Mouse (Mus musculus) limb, embryonic 10.5 days (tissue): ENCODE measurements around the gene Eefsec. TPM values are rescaled to one million over a fixed set of nuclear protein-coding genes. Genes with fewer than 3 reads are reported as not detected.

Experiments used
- DNase-seq: peaks from one replicate; pipeline ENCODE4 v3.0.0-alpha.2; 2017; ENCODE audit warnings: low spot score
- H3K27ac ChIP-seq: fragments of 300-500 bp; sonication (generic); 2 replicates; pipeline ENCODE4 v1.5.1; 2016; ENCODE audit warnings: mild to moderate bottlenecking
- H3K27me3 ChIP-seq: fragments of 300-500 bp; sonication (generic); 2 replicates; pipeline ENCODE4 v1.6.1; 2016; ENCODE audit warnings: low read depth, mild to moderate bottlenecking; ENCODE audit not compliant: poor library complexity, severe bottlenecking
- H3K36me3 ChIP-seq: fragments of 300-500 bp; sonication (generic); 2 replicates; pipeline ENCODE4 v1.6.1; 2016; ENCODE audit warnings: mild to moderate bottlenecking, moderate library complexity
- H3K4me1 ChIP-seq: fragments of 300-500 bp; sonication (generic); 2 replicates; pipeline ENCODE4 v1.6.1; 2016
- H3K4me3 ChIP-seq: fragments of 300-500 bp; sonication (generic); 2 replicates; pipeline ENCODE4 v1.5.1; 2016; ENCODE audit warnings: mild to moderate bottlenecking, moderate library complexity
- H3K9me3 ChIP-seq: fragments of 300-500 bp; sonication (generic); replicated peaks from 2 replicates; pipeline ENCODE4 v1.6.1; 2016; ENCODE audit warnings: mild to moderate bottlenecking
- WGBS: fragments of 180-500 bp; shearing (Covaris S2); methylation state at CpG from one replicate; pipeline ENCODE4 v1.1.7; 2016; 5-methylcytosine and 5-hydroxymethylcytosine counted together
- polyA plus RNA-seq: library from polyadenylated mRNA; unstranded; fragments of >200 nt; fragmentation: Nextera tagmentation; extraction: Ambion mirVana; gene quantifications from 2 replicates; pipeline ENCODE4 v1.2.1, GENCODE M21; 2016

Gene Eefsec
- polyA plus RNA-seq, result 41.4 and 44.2 TPM in 2 replicates

DNA sequence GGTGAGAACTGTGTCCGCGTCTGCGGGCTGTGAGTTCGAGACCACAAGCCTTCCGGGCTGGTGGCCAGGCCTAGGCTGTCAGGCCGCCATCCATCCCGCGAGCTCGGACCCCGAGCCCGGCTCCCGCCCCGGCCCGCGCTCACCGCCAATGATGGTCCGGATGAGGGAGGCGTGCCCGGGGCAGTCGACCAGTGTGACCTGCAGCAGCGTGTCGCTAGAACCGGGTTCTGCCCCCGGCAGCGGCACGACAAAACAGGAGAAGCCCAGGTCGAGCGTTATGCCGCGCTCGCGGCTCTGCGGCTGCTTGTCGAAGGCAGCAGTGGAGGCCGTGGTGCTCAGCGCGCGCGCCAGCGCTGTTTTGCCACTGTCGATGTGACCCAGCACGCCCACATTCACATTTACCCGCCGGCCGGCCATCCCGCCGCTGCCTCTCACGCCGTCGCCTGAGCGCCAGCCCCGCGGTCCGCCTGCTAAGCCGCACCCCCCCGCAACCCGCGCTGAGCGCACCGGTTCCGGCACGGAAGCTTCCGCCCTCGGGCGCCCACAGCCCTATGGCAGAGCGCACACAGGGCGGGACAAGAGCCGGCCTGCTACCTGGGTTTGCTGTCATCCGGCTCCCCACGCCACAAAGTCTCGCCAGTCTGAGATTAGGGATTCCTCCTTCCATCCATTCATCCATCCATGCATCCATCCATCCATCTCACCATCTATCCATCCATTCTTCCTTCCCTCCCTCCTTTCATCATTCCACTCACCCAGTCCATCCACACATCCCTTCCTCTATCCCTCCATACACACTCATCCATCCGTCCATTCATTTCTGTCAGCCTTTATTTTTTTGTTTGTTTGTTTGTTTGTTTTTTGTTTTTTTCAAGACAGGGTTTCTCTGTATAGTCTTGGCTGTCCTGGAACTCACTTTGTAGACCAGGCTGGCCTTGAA is at the start of gene Eefsec:
Gene Eefsec (minus strand): TSS at position 477 of the 940 bp plus-strand sequence.
- H3K27me3 ChIP-seq, result peaks cover 2% of the 10 kb centered on the region; the same call in 1 of the 2 replicates
- no peaks in the 10 kb centered on the region for H3K36me3 ChIP-seq
- WGBS, result 1% methylated on average over 72 of the region's 72 CpGs
- H3K9me3 ChIP-seq, result no peaks in the 10 kb centered on the region
- peak within 1 kb of the TSS; percentile 88 for H3K4me3 ChIP-seq
- DNase-seq, result peak; percentile 88
- H3K27ac ChIP-seq, result peak within 1 kb of the TSS; percentile 91
- peaks cover 26% of the 10 kb centered on the region for H3K4me1 ChIP-seq

DNA sequence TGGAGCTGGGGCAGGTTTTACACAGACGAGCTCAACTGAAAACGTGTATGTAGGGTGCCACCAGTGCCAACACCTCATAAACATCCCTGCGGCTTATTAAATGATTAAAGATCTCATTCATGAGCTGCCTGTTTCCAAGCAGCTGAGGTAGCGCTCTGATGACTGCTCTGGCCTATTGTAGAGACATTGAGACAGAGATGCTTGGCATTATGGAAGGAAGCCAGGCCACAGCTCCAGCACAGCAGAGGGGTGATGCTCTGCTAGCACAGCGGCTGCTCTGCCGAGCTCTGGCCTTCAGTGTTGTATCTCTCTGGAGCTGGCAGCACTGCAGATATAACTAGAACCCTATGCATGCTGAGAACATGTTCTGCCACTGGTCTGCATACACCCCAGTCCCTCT is 47.4 kb upstream of the Eefsec start:
- H3K36me3 ChIP-seq, result peaks cover 84% of the 10 kb centered on the region
- 91% methylated on average over 6 of the region's 6 CpGs for WGBS

DNA sequence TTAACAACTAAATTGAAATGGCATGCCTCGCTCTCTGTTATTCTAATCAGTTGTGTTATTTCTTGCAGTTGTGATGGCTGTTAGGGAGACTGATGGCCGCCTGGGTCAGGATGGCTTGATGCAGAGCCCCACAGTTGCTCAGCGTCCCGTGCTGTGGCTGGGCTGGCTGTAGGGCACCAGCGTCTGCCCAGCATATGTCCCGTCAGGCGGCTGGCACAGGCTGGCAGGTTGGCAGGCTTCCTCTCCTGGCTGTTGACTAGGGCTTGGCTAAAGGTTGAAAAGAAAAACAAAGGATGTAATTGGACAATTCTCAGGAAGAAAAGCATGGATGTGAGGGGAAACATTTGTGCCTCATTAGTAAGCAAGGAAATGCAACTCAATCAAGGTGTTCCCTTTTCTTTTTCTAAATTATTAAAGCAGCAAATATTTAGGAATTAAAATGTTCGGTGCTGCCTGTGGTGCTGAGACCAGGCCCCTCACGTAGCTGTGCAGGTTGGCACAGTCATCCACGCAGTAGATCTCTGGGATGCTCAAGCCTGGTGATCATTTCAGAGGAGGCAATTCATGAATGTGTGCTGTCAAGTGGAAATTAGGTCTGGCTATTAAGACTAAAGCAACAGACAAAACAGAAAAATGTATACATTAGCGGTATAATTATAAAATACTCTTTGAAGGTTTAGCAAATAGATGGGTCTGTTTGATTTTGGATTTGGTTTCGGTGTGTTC is 44.5 kb upstream of the Eefsec start:
- no peaks in the 10 kb centered on the region for H3K4me1 ChIP-seq
- no peak overlapping the region for H3K4me3 ChIP-seq
- DNase-seq, result no peak
- 94% methylated on average over 12 of the region's 12 CpGs for WGBS
- peaks cover 85% of the 10 kb centered on the region for H3K36me3 ChIP-seq
- no peaks in the 10 kb centered on the region for H3K9me3 ChIP-seq
- H3K27ac ChIP-seq, result no peak overlapping the region
- no peaks in the 10 kb centered on the region for H3K27me3 ChIP-seq

More for the DNA sequence above, 47.4 kb upstream of the Eefsec start:
- Histone ChIP-seq H3K4me3 (no peak overlapping the region), H3K27me3 (no peaks in the 10 kb centered on the region), H3K4me1 (no peaks in the 10 kb centered on the region), H3K9me3 (no peaks in the 10 kb centered on the region), H3K27ac (no peak overlapping the region)
- no peak for DNase-seq

DNA sequence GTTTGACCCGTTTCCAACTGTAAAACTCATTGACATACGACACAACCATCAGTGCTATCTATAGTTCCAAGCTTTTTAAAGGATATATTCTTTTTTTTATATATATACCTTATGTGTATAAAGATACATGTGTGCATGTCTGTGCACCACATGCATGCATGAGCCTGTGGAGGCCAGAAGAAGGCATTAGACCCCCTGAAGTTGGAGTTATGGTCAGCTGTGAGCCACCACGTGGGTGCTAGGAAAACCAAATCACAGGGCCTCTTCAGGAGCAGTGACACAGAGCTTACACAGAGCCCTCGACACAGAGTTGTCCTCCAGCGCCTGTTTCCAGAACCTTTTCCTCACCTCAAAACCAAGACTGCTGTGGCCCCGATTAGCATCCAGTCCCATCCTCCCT is 43.5 kb upstream of the Eefsec start:
- H3K27ac ChIP-seq, result no peak overlapping the region
- no peak for DNase-seq
- WGBS, result 87% methylated on average over 6 of the region's 6 CpGs
- H3K4me3 ChIP-seq, result no peak overlapping the region
- H3K4me1 ChIP-seq, result no peaks in the 10 kb centered on the region
- H3K9me3 ChIP-seq, result no peaks in the 10 kb centered on the region
- peaks cover 89% of the 10 kb centered on the region for H3K36me3 ChIP-seq
- H3K27me3 ChIP-seq, result no peaks in the 10 kb centered on the region

DNA sequence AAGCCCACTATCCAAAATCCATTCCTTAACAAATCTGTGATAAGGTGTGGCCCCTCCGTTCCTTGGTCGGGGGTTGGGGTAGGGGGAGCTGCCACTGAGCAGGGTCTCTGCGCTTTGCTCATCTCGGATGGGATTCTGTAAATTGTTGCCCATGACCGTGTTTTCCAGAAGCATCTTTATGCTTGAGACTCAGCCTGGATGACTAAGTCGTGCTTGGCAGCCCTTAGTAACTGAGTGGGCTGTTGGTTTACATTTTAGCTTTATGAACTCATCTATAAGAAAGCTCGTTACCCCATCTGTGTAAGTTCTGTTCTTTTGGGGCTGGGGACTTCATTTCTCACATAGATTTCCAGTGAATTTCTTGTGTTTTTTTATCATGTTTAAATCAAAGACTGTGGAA is 42.7 kb upstream of the Eefsec start:
- no peaks in the 10 kb centered on the region for H3K4me1 ChIP-seq
- H3K36me3 ChIP-seq, result peaks cover 95% of the 10 kb centered on the region
- H3K9me3 ChIP-seq, result no peaks in the 10 kb centered on the region
- H3K27me3 ChIP-seq, result no peaks in the 10 kb centered on the region
- no peak overlapping the region for H3K27ac ChIP-seq
- 95% methylated on average over 7 of the region's 7 CpGs for WGBS
- no peak overlapping the region for H3K4me3 ChIP-seq
- DNase-seq, result no peak

DNA sequence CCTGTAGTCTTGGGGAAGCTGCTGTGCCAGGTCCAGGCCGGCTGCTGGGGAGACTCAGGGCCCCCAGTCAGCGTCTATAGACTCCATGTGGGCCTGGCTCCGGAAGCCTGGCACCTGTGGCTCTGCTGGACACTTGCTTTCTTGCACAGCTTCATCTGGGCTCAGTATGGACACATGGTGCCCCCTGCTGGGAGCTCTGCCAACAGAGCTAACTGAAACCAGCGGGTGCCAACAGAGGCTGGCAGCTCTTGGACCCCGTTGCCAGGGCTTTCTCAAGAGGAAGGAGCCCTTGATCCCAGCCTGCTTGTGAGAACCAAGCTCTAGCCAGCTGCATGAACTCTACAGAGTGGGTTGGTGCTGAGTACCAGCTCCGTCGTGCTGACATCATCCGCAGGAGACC is 40.6 kb upstream of the Eefsec start:
- WGBS, result 92% methylated on average over 8 of the region's 8 CpGs
- no peaks in the 10 kb centered on the region for H3K4me1 ChIP-seq
- H3K27ac ChIP-seq, result no peak overlapping the region
- no peaks in the 10 kb centered on the region for H3K27me3 ChIP-seq
- peaks cover 95% of the 10 kb centered on the region for H3K36me3 ChIP-seq
- no peaks in the 10 kb centered on the region for H3K9me3 ChIP-seq
- peak; percentile 44 for DNase-seq
- H3K4me3 ChIP-seq, result no peak overlapping the region

DNA sequence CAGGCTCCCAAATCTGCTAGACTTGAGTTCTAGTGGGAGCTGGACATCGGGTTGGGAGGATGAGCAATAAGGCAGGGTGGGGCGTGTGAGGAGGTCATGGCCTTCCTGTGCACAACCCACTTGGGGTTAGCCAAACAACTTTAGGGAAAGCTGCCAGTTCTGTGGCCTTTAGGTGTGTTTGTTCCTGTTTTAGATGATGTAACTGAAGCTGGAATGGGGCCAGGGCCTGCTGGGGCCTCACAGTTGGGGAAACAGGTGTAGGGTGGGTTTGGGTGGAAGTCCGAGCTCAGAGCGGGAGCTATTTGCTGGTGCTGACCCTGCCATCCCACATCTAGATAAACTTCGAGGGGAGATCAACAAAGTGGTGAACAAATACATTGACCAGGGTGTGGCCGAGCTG is 39.0 kb upstream of the Eefsec start:
- WGBS, result 94% methylated on average over 6 of the region's 6 CpGs
- Histone ChIP-seq H3K4me3 (no peak overlapping the region), H3K9me3 (no peaks in the 10 kb centered on the region), H3K27me3 (no peaks in the 10 kb centered on the region), H3K27ac (no peak overlapping the region), H3K36me3 (peaks cover 95% of the 10 kb centered on the region), H3K4me1 (no peaks in the 10 kb centered on the region)
- no peak for DNase-seq

DNA sequence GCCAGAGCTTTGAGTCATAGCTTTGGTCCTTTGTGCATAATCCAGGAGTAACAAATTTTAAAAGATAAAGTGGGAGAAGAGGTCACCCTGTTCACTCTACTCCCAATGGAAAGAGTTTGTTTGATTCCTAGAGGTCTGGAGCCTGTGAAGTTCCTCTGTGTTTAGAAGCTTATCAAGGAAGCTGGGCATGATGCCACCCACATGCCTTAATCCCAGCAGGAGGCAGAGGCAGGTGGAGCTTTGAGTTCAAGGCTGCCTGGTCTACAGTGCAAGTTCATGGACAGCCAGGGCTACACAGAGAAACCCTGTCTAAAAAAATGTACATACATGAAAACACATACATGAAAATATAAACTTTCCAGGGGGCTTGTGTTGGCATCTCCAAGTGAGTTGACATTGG is 37.6 kb upstream of the Eefsec start:
- H3K27ac ChIP-seq, result no peak overlapping the region
- H3K27me3 ChIP-seq, result no peaks in the 10 kb centered on the region
- peaks cover 100% of the 10 kb centered on the region for H3K36me3 ChIP-seq
- no peak overlapping the region for H3K4me3 ChIP-seq
- no peaks in the 10 kb centered on the region for H3K4me1 ChIP-seq
- no peak for DNase-seq
- H3K9me3 ChIP-seq, result no peaks in the 10 kb centered on the region

DNA sequence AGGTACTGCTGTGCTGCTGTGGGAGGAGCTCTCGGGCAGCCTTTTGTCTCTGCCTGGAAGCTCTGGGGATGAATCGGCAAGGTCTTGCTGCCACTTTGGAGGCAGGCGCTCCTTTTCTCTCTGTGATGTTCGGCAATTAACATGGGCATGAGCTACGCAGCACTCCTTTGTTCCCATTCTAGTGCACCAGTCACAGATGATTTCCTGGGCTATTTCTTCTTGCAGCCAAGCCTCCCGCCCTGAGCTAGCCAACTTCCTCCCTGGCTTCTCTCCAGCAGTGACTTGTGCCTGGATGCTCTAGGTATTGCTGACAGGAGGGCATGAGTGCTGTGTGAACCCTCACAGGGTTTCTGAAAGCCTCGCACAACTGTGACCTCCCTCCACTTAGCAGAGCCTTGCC is 36.8 kb upstream of the Eefsec start:
- H3K4me1 ChIP-seq, result no peaks in the 10 kb centered on the region
- H3K27ac ChIP-seq, result no peak overlapping the region
- DNase-seq, result no peak
- H3K27me3 ChIP-seq, result no peaks in the 10 kb centered on the region
- 78% methylated on average over 7 of the region's 7 CpGs for WGBS
- H3K36me3 ChIP-seq, result peaks cover 100% of the 10 kb centered on the region
- no peak overlapping the region for H3K4me3 ChIP-seq
- no peaks in the 10 kb centered on the region for H3K9me3 ChIP-seq

DNA sequence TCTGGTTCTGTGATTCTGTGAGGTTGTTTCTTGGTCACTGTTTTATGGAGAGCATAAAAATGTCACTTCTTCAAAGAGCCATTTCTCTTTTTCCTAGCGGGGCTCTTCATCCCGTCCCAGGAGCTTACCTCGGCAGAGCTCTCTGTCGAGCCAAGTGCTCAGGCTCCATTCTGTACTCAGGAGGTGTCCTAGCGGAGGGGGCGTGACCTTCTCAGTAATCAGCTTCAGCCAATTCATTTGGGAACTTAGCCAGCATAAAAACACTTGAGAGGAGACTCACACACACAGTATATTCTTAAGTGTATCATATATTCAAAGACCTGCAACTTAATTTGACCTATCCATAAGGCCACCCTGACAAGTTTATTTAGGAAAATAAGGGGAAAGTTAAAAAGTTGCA is 34.1 kb upstream of the Eefsec start:
- no peaks in the 10 kb centered on the region for H3K27me3 ChIP-seq
- no peaks in the 10 kb centered on the region for H3K9me3 ChIP-seq
- H3K4me3 ChIP-seq, result no peak overlapping the region
- peaks cover 99% of the 10 kb centered on the region for H3K36me3 ChIP-seq
- 52% methylated on average over 6 of the region's 6 CpGs for WGBS
- no peak overlapping the region for H3K27ac ChIP-seq
- no peaks in the 10 kb centered on the region for H3K4me1 ChIP-seq
- DNase-seq, result no peak

DNA sequence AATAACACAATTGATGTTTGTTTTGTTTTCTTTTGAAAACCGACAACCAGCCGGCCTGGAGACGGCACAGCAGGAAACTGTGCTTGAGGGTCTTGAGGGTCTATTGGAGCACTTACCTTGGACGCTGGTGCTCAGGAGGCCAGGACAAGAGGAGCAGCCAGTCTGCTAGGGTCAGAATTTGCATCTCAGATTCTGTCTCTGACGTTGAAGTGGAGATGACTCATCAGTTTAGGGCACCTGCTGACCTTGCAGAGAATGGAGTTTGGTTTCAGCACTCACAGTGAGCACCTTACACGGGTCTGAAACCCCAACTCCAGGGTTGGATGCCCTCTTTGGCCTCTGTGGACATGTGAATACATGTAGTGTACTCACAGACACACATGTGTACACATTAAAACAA is 23.5 kb upstream of the Eefsec start:
- WGBS, result 83% methylated on average over 6 of the region's 6 CpGs
- H3K36me3 ChIP-seq, result peaks cover 79% of the 10 kb centered on the region
- H3K27ac ChIP-seq, result no peak overlapping the region
- peaks cover 12% of the 10 kb centered on the region for H3K4me1 ChIP-seq
- no peak for DNase-seq
- no peaks in the 10 kb centered on the region for H3K9me3 ChIP-seq
- no peak overlapping the region for H3K4me3 ChIP-seq
- H3K27me3 ChIP-seq, result no peaks in the 10 kb centered on the region

DNA sequence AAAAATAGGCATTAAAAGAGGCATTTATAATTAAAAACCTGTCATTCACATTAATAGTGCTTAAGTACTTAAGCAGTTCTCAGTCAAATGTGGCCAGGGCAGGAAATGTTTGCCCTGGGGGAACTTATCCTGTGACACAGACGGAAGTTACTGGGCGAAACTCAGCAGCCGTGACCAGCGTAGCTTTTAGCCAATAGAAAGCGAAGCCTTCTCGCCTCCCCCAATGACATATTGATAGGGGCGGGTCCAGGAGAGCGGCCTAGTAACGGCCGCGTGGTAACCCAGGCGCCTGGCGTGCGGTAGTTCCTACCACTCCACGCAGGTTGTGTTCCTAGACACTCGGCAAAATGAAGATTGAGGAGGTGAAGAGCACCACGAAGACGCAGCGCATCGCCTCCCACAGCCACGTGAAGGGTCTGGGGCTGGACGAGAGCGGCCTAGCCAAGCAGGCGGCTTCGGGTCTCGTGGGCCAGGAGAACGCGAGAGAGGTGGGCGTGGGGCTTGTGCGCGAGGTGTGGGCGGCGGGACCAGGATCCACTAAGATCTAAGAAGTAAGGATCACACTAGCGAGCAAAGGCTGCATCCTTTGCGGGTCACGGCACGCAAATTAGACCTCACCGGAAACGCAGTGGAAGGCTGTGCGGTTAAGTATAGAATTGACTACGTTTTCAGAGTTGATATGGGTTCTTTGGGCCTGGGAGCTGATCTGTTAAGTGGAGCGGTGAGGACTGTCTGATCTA is 19.0 kb upstream of the Eefsec start, which contains the start of gene Ruvbl1:
Gene Ruvbl1 (plus strand): TSS at position 229 of the 740 bp plus-strand sequence.
- peak; percentile 91 for DNase-seq
- peak within 1 kb of the TSS; percentile 77 for H3K4me3 ChIP-seq
- H3K27me3 ChIP-seq, result no peaks in the 10 kb centered on the region
- peaks cover 12% of the 10 kb centered on the region for H3K4me1 ChIP-seq
- H3K9me3 ChIP-seq, result no peaks in the 10 kb centered on the region
- H3K27ac ChIP-seq, result peak within 1 kb of the TSS; percentile 81
- peaks cover 35% of the 10 kb centered on the region for H3K36me3 ChIP-seq
- under 1% methylated on average over 42 of the region's 42 CpGs for WGBS
